Mouse (Mus musculus) heart, embryonic 14.5 days (tissue): Measurements from ENCODE around the gene March10. TPM values are rescaled to one million over a fixed set of nuclear protein-coding genes. Genes with fewer than 3 reads are reported as not detected.

Source experiments
- ATAC-seq: fragments of 200-750 bp; cut with Nextera tagmentation; 2 replicates; pipeline ENCODE4 v1.8.0; 2017; ENCODE audit warnings: low read depth, moderate TSS enrichment; ENCODE audit not compliant: insufficient number of reproducible peaks, insufficient read depth, low FRiP score
- H3K27ac ChIP-seq, 2 experiments: fragments of 200-500 bp in 1 of 2; fragments of 300-500 bp in 1 of 2; sonication (generic) in 1 of 2; replicated peaks in 1 of 2; 2 replicates each; pipeline ENCODE4 v1.5.1; 2012 to 2014; ENCODE audit warnings: low read depth in 2 of 2, low read length in 2 of 2, control low read depth in 1 of 2, mild to moderate bottlenecking in 1 of 2, mixed read lengths in 1 of 2; ENCODE audit not compliant: control insufficient read depth in 1 of 2, insufficient read depth in 1 of 2
- H3K27me3 ChIP-seq: fragments of 300-500 bp; sonication (generic); 2 replicates; pipeline ENCODE4 v1.6.1; 2014; ENCODE audit warnings: mild to moderate bottlenecking, low read length, control low read depth; ENCODE audit not compliant: control insufficient read depth, insufficient read depth
- H3K36me3 ChIP-seq: fragments of 300-500 bp; sonication (generic); 2 replicates; pipeline ENCODE4 v1.6.1; 2014; ENCODE audit warnings: mild to moderate bottlenecking, control low read depth, low read length, mixed read lengths; ENCODE audit not compliant: control insufficient read depth, insufficient read depth
- H3K4me1 ChIP-seq, 2 experiments: fragments of 200-500 bp in 1 of 2; fragments of 300-500 bp in 1 of 2; sonication (generic) in 1 of 2; 2 replicates each; pipeline ENCODE4 v1.6.1; 2012 to 2014; ENCODE audit warnings: low read length in 2 of 2, control low read depth in 1 of 2, mixed read lengths in 1 of 2; ENCODE audit not compliant: control insufficient read depth in 2 of 2, insufficient read depth in 2 of 2
- H3K4me2 ChIP-seq: fragments of 300-500 bp; sonication (generic); 2 replicates; pipeline ENCODE4 v1.6.1; 2014; ENCODE audit warnings: mild to moderate bottlenecking, low read length
- H3K4me3 ChIP-seq, 2 experiments: fragments of 200-500 bp in 1 of 2; fragments of 300-500 bp in 1 of 2; sonication (generic) in 1 of 2; 2 replicates each; pipeline ENCODE4 v1.5.1; 2012 to 2014; ENCODE audit warnings: low read length in 2 of 2, mild to moderate bottlenecking in 2 of 2, control low read depth in 1 of 2, low read depth in 1 of 2, moderate library complexity in 1 of 2; ENCODE audit not compliant: control insufficient read depth in 1 of 2, insufficient read depth in 1 of 2
- H3K9ac ChIP-seq: fragments of 300-500 bp; sonication (generic); 2 replicates; pipeline ENCODE4 v1.6.1; 2014; ENCODE audit warnings: mild to moderate bottlenecking, low read length
- H3K9me3 ChIP-seq: fragments of 300-500 bp; sonication (generic); 2 replicates; pipeline ENCODE4 v1.6.1; 2016; ENCODE audit warnings: low read length, control low read depth; ENCODE audit not compliant: control insufficient read depth
- WGBS: fragments of 180-500 bp; shearing (Covaris S2); extraction: QIAGEN DNeasy Blood & Tissue Kit; methylation state at CpG from one replicate; pipeline ENCODE4 v1.1.7; 2014; 5-methylcytosine and 5-hydroxymethylcytosine counted together
- polyA plus RNA-seq: library from polyadenylated mRNA; unstranded; fragments of >200 nt; fragmentation: Nextera tagmentation; extraction: Ambion mirVana; gene quantifications from 2 replicates; pipeline ENCODE4 v1.2.1, GENCODE M21; 2014

Gene March10
- polyA plus RNA-seq, 1 experiment from 2014 or later, result 0.28 TPM

DNA sequence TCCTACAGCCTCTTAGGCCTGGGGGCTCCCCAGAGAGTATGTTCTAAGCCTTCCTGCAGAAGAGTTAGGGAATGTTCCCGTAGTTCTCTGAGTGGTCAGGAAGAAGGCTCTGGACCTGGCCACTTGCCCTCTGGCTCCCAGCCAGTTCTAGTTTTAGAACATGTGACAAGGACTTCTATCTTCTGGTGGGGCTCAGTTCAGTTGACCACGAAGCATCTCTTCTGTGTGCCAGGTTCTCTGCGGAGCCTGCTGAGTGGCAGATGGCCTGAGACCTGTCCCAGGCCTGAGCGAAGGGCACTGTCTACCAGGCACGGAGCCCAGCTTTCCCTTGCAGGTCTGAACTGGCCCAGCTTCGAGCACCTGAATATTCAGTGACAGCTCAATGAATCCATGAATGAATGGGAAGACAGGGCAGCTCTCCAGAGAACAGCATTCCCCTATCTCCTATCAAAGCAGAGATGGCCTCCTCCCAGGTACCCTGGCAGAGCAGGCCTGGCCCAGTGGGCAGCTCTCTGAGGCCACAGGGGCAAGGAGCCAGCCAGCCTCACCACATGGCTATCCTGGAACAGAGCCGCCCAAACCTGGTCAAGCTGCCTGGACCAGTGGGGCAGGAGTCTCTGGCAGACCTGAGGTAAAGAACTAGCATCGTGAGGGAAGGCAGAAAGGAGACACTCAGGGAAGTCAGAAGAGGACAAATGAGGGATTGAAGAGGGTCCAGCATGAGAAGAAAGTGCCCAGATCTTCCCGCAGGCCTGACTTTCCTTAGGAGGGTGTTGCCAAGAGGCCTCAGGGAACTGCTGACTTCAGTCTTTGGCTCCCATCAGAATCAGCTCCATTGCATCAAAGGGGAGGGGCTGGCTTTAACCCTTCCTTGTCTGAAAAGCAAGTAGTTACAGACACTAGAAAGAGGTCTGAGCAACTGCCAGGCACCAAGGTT lies 103.3 kb downstream of the March10 start:
- Histone ChIP-seq H3K9ac (peak overlapping the region; percentile 40; the same call in 1 of the 2 replicates), H3K4me3 (no peak overlapping the region), H3K27ac (peak overlapping the region; percentile 53 to 72), H3K27me3 (no peaks in the 10 kb centered on the region), H3K4me1 (peaks cover 20 to 26% of the 10 kb centered on the region in 2 experiments), H3K36me3 (peaks cover 14% of the 10 kb centered on the region), H3K9me3 (no peaks in the 10 kb centered on the region), H3K4me2 (no peak overlapping the region)
- peak; percentile 28; the same call in 1 of the 2 replicates for ATAC-seq
- 31% methylated on average over 9 of the region's 9 CpGs for WGBS

DNA sequence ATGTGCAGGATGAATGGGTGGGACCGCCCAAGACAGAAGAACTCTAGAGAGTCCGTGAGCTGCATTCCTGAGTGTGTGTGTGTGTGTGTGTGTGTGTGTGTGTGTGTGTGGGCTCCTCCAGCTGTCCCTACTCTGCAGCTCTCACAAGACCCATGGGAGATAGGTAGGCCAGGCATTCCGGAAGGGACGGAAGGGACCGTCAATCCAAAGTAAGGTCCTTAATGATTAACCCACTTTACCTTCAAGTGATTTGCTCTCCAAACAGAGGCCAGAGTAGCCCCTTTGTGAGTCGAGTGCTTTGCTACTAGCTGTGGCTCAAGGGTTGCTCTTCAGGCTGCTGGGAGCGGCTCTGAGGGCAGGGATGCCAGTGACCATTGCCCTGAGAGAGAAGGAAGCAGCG lies 104.4 kb downstream of the March10 start:
- Histone ChIP-seq H3K4me3 (no peak overlapping the region), H3K9me3 (no peaks in the 10 kb centered on the region), H3K4me2 (no peak overlapping the region), H3K27ac (peak overlapping the region in 1 of 2 experiments; percentile 72; a peak in 1 of 4 replicates), H3K4me1 (peaks cover 22 to 26% of the 10 kb centered on the region in 2 experiments), H3K36me3 (peaks cover 14% of the 10 kb centered on the region), H3K9ac (no peak overlapping the region), H3K27me3 (no peaks in the 10 kb centered on the region)
- 60% methylated on average over 8 of the region's 8 CpGs for WGBS
- ATAC-seq, result no peak

GRCm38 (mm10) chr11:105350643-105351042 lies 105.9 kb downstream of the March10 start:
- no peak for ATAC-seq
- H3K4me2 ChIP-seq, result no peak overlapping the region
- H3K4me1 ChIP-seq, result peaks cover 20 to 26% of the 10 kb centered on the region in 2 experiments
- H3K27me3 ChIP-seq, result no peaks in the 10 kb centered on the region
- H3K9me3 ChIP-seq, result no peaks in the 10 kb centered on the region
- 86% methylated on average over 7 of the region's 7 CpGs for WGBS
- no peak overlapping the region for H3K4me3 ChIP-seq
- H3K9ac ChIP-seq, result no peak overlapping the region
- H3K27ac ChIP-seq, result no peak overlapping the region
- peaks cover 25% of the 10 kb centered on the region for H3K36me3 ChIP-seq

- no peak for ATAC-seq
- Histone ChIP-seq H3K4me2 (no peak overlapping the region), H3K9me3 (no peaks in the 10 kb centered on the region), H3K4me1 (peaks cover 20 to 25% of the 10 kb centered on the region in 2 experiments), H3K4me3 (no peak overlapping the region), H3K9ac (no peak overlapping the region), H3K27me3 (no peaks in the 10 kb centered on the region), H3K27ac (no peak overlapping the region), H3K36me3 (peaks cover 25% of the 10 kb centered on the region)
- 78% methylated on average over 19 of the region's 19 CpGs for WGBS
These were observed 106.7 kb downstream of the March10 start for GRCm38 (mm10) chr11:105349780-105350324.

DNA sequence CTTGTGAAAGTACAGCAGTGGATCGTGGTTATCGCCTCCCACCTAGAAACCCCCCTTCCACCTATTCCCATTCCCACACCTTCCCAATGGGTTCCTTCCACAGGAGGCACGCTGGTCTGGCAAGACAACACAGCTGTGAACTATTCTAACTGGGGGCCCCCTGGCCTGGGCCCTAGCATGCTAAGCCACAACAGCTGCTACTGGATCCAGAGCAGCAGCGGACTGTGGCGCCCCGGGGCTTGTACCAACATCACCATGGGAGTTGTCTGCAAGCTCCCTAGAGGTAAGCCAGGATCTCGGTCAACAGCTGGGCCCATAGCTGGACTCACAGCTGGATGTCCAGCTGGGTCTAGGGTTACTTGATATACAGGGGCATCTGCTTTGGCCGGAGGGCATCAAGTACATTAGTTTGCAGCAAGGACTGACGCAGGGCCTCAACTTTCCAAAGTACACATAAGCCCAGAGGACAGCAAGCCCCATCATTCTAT lies 108.0 kb downstream of the March10 start:
- Histone ChIP-seq H3K4me1 (peaks cover 15 to 16% of the 10 kb centered on the region in 2 experiments), H3K4me3 (no peak overlapping the region), H3K27me3 (no peaks in the 10 kb centered on the region), H3K9me3 (no peaks in the 10 kb centered on the region), H3K4me2 (no peak overlapping the region), H3K27ac (no peak overlapping the region), H3K36me3 (peaks cover 26% of the 10 kb centered on the region), H3K9ac (no peak overlapping the region)
- ATAC-seq, result no peak
- 97% methylated on average over 9 of the region's 9 CpGs for WGBS

GRCm38 (mm10) chr11:105347162-105348161 lies 109.1 kb downstream of the March10 start:
- peaks cover 28% of the 10 kb centered on the region for H3K36me3 ChIP-seq
- no peak overlapping the region for H3K9ac ChIP-seq
- ATAC-seq, result no peak
- 60% methylated on average over 28 of the region's 28 CpGs for WGBS
- no peaks in the 10 kb centered on the region for H3K27me3 ChIP-seq
- H3K4me2 ChIP-seq, result no peak overlapping the region
- no peaks in the 10 kb centered on the region for H3K9me3 ChIP-seq
- no peak overlapping the region for H3K27ac ChIP-seq
- peaks cover 5% of the 10 kb centered on the region in 2 experiments; a peak in 3 of 4 replicates for H3K4me1 ChIP-seq
- H3K4me3 ChIP-seq, result no peak overlapping the region

GRCm38 (mm10) chr11:105345284-105345683 lies 111.3 kb downstream of the March10 start:
- no peak for ATAC-seq
- H3K9ac ChIP-seq, result no peak overlapping the region
- no peak overlapping the region for H3K4me3 ChIP-seq
- WGBS, result 73% methylated on average over 2 of the region's 2 CpGs
- H3K27me3 ChIP-seq, result no peaks in the 10 kb centered on the region
- H3K4me1 ChIP-seq, result peaks cover 0 to 2% of the 10 kb centered on the region in 2 experiments; a peak in 1 of 4 replicates
- H3K9me3 ChIP-seq, result no peaks in the 10 kb centered on the region
- H3K27ac ChIP-seq, result no peak overlapping the region
- peaks cover 28% of the 10 kb centered on the region for H3K36me3 ChIP-seq
- H3K4me2 ChIP-seq, result no peak overlapping the region
